Mouse (Mus musculus): ENCODE measurements around the gene Sh3pxd2a.

DNA sequence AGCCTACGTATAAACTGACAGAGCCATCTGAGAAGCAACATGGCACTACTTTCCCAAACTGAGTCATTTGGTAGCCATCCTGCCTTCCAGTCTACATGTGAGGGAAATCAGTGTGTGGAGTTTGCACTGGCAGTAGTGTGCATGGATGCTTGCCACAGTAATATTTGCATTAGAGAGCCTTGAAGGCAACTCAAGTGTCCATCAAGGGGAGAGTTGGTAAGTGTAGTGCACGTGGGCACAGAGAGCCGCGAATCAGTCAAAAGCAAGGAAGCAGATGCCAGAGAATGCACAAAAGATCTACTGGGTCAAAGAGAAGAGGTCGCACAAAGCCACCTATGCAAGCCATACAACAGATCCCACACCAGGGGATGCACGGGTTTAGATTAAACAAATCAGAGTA, 18.5 kb downstream of the Sh3pxd2a start:
- no peak for TF ChIP-seq CTCF (IDR thresholded peaks at IDR 0.05; ENCODE audit: extremely low read depth, insufficient read depth, low read length)
- no peak for TF ChIP-seq POLR2A (IDR thresholded peaks at IDR 0.05; ENCODE audit: extremely low read depth, insufficient read depth, low read length)

Data from cortical plate, adult 2 months (tissue).